Mouse (Mus musculus) kidney, embryonic 16.5 days (tissue): ENCODE results near the gene F2rl2. TPM values are rescaled to one million over a fixed set of nuclear protein-coding genes. Genes with fewer than 3 reads are reported as not detected.
A peak's percentile ranks its signal among the peaks of the same experiment; 100 is the strongest.

Experiments
- ATAC-seq: fragments of 200-750 bp; cut with Nextera tagmentation; 2 replicates; pipeline ENCODE4 v1.8.0; 2017; ENCODE audit warnings: moderate TSS enrichment; ENCODE audit not compliant: low FRiP score, low TSS enrichment
- H3K27ac ChIP-seq: fragments of 300-500 bp; sonication (generic); 2 replicates; pipeline ENCODE4 v1.5.1; 2014; ENCODE audit warnings: low read length
- H3K27me3 ChIP-seq: fragments of 300-500 bp; sonication (generic); 2 replicates; pipeline ENCODE4 v1.6.1; 2014; ENCODE audit warnings: low read length, control low read depth, mixed read lengths; ENCODE audit not compliant: insufficient read depth
- H3K36me3 ChIP-seq: fragments of 300-500 bp; sonication (generic); 2 replicates; pipeline ENCODE4 v1.6.1; 2014; ENCODE audit warnings: low read length, control low read depth, mixed read lengths; ENCODE audit not compliant: insufficient read depth
- H3K4me1 ChIP-seq: fragments of 300-500 bp; sonication (generic); 2 replicates; pipeline ENCODE4 v1.6.1; 2014; ENCODE audit warnings: low read length, control low read depth, mixed read lengths; ENCODE audit not compliant: insufficient read depth
- H3K4me2 ChIP-seq: fragments of 300-500 bp; sonication (generic); replicated peaks from 2 replicates; pipeline ENCODE4 v1.6.1; 2014; ENCODE audit warnings: low read depth, low read length
- H3K4me3 ChIP-seq: fragments of 300-500 bp; sonication (generic); 2 replicates; pipeline ENCODE4 v1.5.1; 2014; ENCODE audit warnings: mild to moderate bottlenecking, low read length
- H3K9ac ChIP-seq: fragments of 300-500 bp; sonication (generic); replicated peaks from 2 replicates; pipeline ENCODE4 v1.6.1; 2014; ENCODE audit warnings: low read length
- H3K9me3 ChIP-seq: fragments of 300-500 bp; sonication (generic); 2 replicates; pipeline ENCODE4 v1.6.1; 2016; ENCODE audit warnings: low read length, control low read depth
- WGBS: fragments of 180-500 bp; shearing (Covaris S2); extraction: QIAGEN DNeasy Blood & Tissue Kit; methylation state at CpG from one replicate; pipeline ENCODE4 v1.1.7; 2014; 5-methylcytosine and 5-hydroxymethylcytosine counted together
- polyA plus RNA-seq: library from polyadenylated mRNA; unstranded; fragments of >200 nt; fragmentation: Nextera tagmentation; extraction: Ambion mirVana; gene quantifications from 2 replicates; pipeline ENCODE4 v1.2.1, GENCODE M21; 2015

The F2rl2 gene
- polyA plus RNA-seq, 1 experiment from 2014 or later, result 0.30 TPM

- Histone ChIP-seq H3K4me3 (no peak overlapping the region), H3K9me3 (no peaks in the 10 kb centered on the region; the same call in 1 of the 2 replicates), H3K27me3 (no peaks in the 10 kb centered on the region), H3K36me3 (peaks cover 6% of the 10 kb centered on the region; the same call in 1 of the 2 replicates), H3K9ac (no peak overlapping the region), H3K4me2 (no peak overlapping the region), H3K27ac (no peak overlapping the region), H3K4me1 (no peaks in the 10 kb centered on the region)
- WGBS, result 85% methylated on average over 13 of the region's 13 CpGs
- ATAC-seq, result no peak
Observed at GRCm38 (mm10) chr13:95665644-95666356, 30.9 kb upstream of the F2rl2 start.

- 0 out of 2 replicates have a peak, but pooled peaks have one; percentile 4 for ATAC-seq
- H3K4me1 ChIP-seq, result no peaks in the 10 kb centered on the region
- no peak overlapping the region for H3K4me2 ChIP-seq
- H3K36me3 ChIP-seq, result peaks cover 6% of the 10 kb centered on the region; the same call in 1 of the 2 replicates
- no peak overlapping the region for H3K9ac ChIP-seq
- no peak overlapping the region for H3K4me3 ChIP-seq
- no peaks in the 10 kb centered on the region; the same call in 1 of the 2 replicates for H3K9me3 ChIP-seq
- 9% methylated on average over 7 of the region's 7 CpGs for WGBS
- no peak overlapping the region for H3K27ac ChIP-seq
- no peaks in the 10 kb centered on the region for H3K27me3 ChIP-seq
Observed at GRCm38 (mm10) chr13:95667260-95667659, 29.4 kb upstream of the F2rl2 start.

- Histone ChIP-seq H3K9ac (no peak overlapping the region), H3K27me3 (no peaks in the 10 kb centered on the region), H3K9me3 (no peaks in the 10 kb centered on the region), H3K4me3 (no peak overlapping the region), H3K4me1 (no peaks in the 10 kb centered on the region), H3K36me3 (no peaks in the 10 kb centered on the region), H3K4me2 (no peak overlapping the region), H3K27ac (no peak overlapping the region)
- no peak for ATAC-seq
- 87% methylated on average over 5 of the region's 5 CpGs for WGBS
Observed at GRCm38 (mm10) chr13:95670534-95670933, 26.1 kb upstream of the F2rl2 start.

GRCm38 (mm10) chr13:95671108-95671897, 25.4 kb upstream of the F2rl2 start:
- H3K9ac ChIP-seq, result no peak overlapping the region
- no peaks in the 10 kb centered on the region for H3K36me3 ChIP-seq
- 84% methylated on average over 9 of the region's 9 CpGs for WGBS
- H3K4me2 ChIP-seq, result no peak overlapping the region
- no peaks in the 10 kb centered on the region for H3K27me3 ChIP-seq
- ATAC-seq, result no peak
- no peaks in the 10 kb centered on the region for H3K9me3 ChIP-seq
- H3K4me3 ChIP-seq, result no peak overlapping the region
- no peak overlapping the region for H3K27ac ChIP-seq
- no peaks in the 10 kb centered on the region for H3K4me1 ChIP-seq

- 86% methylated on average over 7 of the region's 7 CpGs for WGBS
- ATAC-seq, result no peak
- no peak overlapping the region for H3K4me3 ChIP-seq
Observed at GRCm38 (mm10) chr13:95672372-95672771, 24.3 kb upstream of the F2rl2 start.

GRCm38 (mm10) chr13:95679078-95679477, 17.6 kb upstream of the F2rl2 start:
- Histone ChIP-seq H3K27ac (no peak overlapping the region), H3K36me3 (no peaks in the 10 kb centered on the region), H3K9ac (no peak overlapping the region), H3K4me3 (no peak overlapping the region), H3K9me3 (no peaks in the 10 kb centered on the region), H3K27me3 (no peaks in the 10 kb centered on the region), H3K4me1 (no peaks in the 10 kb centered on the region), H3K4me2 (no peak overlapping the region)
- no peak for ATAC-seq
- 82% methylated on average over 5 of the region's 5 CpGs for WGBS

More at GRCm38 (mm10) chr13:95672372-95672771, 24.3 kb upstream of the F2rl2 start:
- Histone ChIP-seq H3K36me3 (no peaks in the 10 kb centered on the region), H3K27me3 (no peaks in the 10 kb centered on the region), H3K4me2 (no peak overlapping the region), H3K27ac (no peak overlapping the region), H3K4me1 (no peaks in the 10 kb centered on the region), H3K9me3 (no peaks in the 10 kb centered on the region), H3K9ac (no peak overlapping the region)

GRCm38 (mm10) chr13:95679491-95679941, 17.1 kb upstream of the F2rl2 start:
- no peak for ATAC-seq
- Histone ChIP-seq H3K4me3 (no peak overlapping the region), H3K27me3 (no peaks in the 10 kb centered on the region), H3K9ac (no peak overlapping the region), H3K9me3 (no peaks in the 10 kb centered on the region), H3K36me3 (no peaks in the 10 kb centered on the region), H3K4me2 (no peak overlapping the region), H3K4me1 (no peaks in the 10 kb centered on the region), H3K27ac (no peak overlapping the region)
- 80% methylated on average over 4 of the region's 4 CpGs for WGBS

- Histone ChIP-seq H3K9ac (no peak overlapping the region), H3K4me3 (no peak overlapping the region), H3K36me3 (no peaks in the 10 kb centered on the region), H3K27ac (no peak overlapping the region), H3K27me3 (no peaks in the 10 kb centered on the region), H3K4me1 (no peaks in the 10 kb centered on the region), H3K9me3 (no peaks in the 10 kb centered on the region), H3K4me2 (no peak overlapping the region)
- ATAC-seq, result no peak
- 86% methylated on average over 9 of the region's 9 CpGs for WGBS
Observed at GRCm38 (mm10) chr13:95684656-95685244, 11.9 kb upstream of the F2rl2 start.

GRCm38 (mm10) chr13:95685736-95686135, 10.9 kb upstream of the F2rl2 start:
- Histone ChIP-seq H3K4me3 (no peak overlapping the region), H3K4me2 (no peak overlapping the region), H3K4me1 (no peaks in the 10 kb centered on the region), H3K27me3 (no peaks in the 10 kb centered on the region), H3K27ac (no peak overlapping the region), H3K36me3 (no peaks in the 10 kb centered on the region), H3K9me3 (no peaks in the 10 kb centered on the region), H3K9ac (no peak overlapping the region)
- ATAC-seq, result no peak
- WGBS, result 64% methylated on average over 5 of the region's 5 CpGs
